Mouse (Mus musculus) bone marrow, adult 2 months (tissue): ENCODE measurements around the gene Trim54. TPM values are rescaled to one million over a fixed set of nuclear protein-coding genes. Genes with fewer than 3 reads are reported as not detected.

Experiments
- H3K27ac ChIP-seq: fragments of 200-500 bp; 2 replicates; pipeline ENCODE4 v1.5.1; 2012; ENCODE audit warnings: low read depth, mild to moderate bottlenecking, control low read depth, inconsistent platforms, low read length; ENCODE audit not compliant: control insufficient read depth, poor library complexity, insufficient read depth
- H3K4me1 ChIP-seq: fragments of 200-500 bp; 2 replicates; pipeline ENCODE4 v1.6.1; 2011; ENCODE audit warnings: low read length; ENCODE audit not compliant: control insufficient read depth, insufficient read depth
- H3K4me3 ChIP-seq: fragments of 200-500 bp; replicated peaks from 2 replicates; pipeline ENCODE3; 2011; ENCODE audit warnings: mild to moderate bottlenecking, low read depth, low read length, control low read depth; ENCODE audit not compliant: control insufficient read depth
- CTCF ChIP-seq: fragments of 200-500 bp; IDR thresholded peaks from 2 replicates; pipeline ENCODE4 v1.5.1; 2011; ENCODE audit warnings: low read length, control low read depth; ENCODE audit not compliant: control insufficient read depth, insufficient read depth
- POLR2A ChIP-seq: fragments of 200-500 bp; IDR thresholded peaks from 2 replicates; pipeline ENCODE4 v1.6.1; 2011; ENCODE audit warnings: low read depth, mild to moderate bottlenecking, control low read depth, low read length, borderline replicate concordance; ENCODE audit not compliant: control insufficient read depth
- WGBS: fragments of 180-500 bp; shearing (Covaris S2); methylation state at CpG from one replicate; pipeline ENCODE4 v1.1.7; 2018; 5-methylcytosine and 5-hydroxymethylcytosine counted together
- polyA plus RNA-seq: library from polyadenylated mRNA; stranded (reverse); fragments of >200 nt; gene quantifications from 2 replicates; pipeline ENCODE4 v1.2.4, GENCODE M21; 2011; ENCODE audit warnings: low replicate concordance; ENCODE audit not compliant: missing spikeins, insufficient read depth, insufficient read length

Trim54 gene
- polyA plus RNA-seq, 1 experiment: not detected

GRCm38 (mm10) chr5:31094100-31094798, 22.3 kb upstream of the Trim54 start:
- Histone ChIP-seq H3K4me3 (no peak overlapping the region), H3K27ac (no peak overlapping the region), H3K4me1 (no peaks in the 10 kb centered on the region; the same call in 1 of the 2 replicates)
- WGBS: 5% methylated on average over 29 of the region's 29 CpGs
- TF ChIP-seq CTCF (no peak), POLR2A (no peak)

GRCm38 (mm10) chr5:31094799-31095691, 21.5 kb upstream of the Trim54 start:
- TF ChIP-seq CTCF: no peak
- TF ChIP-seq POLR2A: no peak
- Histone ChIP-seq H3K4me3 (peak overlapping the region; percentile 21), H3K4me1 (no peaks in the 10 kb centered on the region; the same call in 1 of the 2 replicates), H3K27ac (no peak overlapping the region)
- 2% methylated on average over 59 of the region's 59 CpGs for WGBS

GRCm38 (mm10) chr5:31095711-31096480, 20.6 kb upstream of the Trim54 start:
- TF ChIP-seq CTCF: no peak
- TF ChIP-seq POLR2A: no peak
- H3K27ac ChIP-seq: no peak overlapping the region
- WGBS: 39% methylated on average over 11 of the region's 11 CpGs

GRCm38 (mm10) chr5:31105814-31106335, 10.6 kb upstream of the Trim54 start, which contains the start of gene Dnajc5g:
TSS of gene Dnajc5g (plus strand) at chr5:31106285.
- 46% methylated on average over 9 of the region's 9 CpGs for WGBS
- no peak within 1 kb of the TSS for H3K27ac ChIP-seq
- TF ChIP-seq POLR2A (no peak), CTCF (no peak)
- H3K4me3 ChIP-seq: no peak within 1 kb of the TSS
- H3K4me1 ChIP-seq: no peaks in the 10 kb centered on the region

More at GRCm38 (mm10) chr5:31095711-31096480, 20.6 kb upstream of the Trim54 start:
- H3K4me1 ChIP-seq: no peaks in the 10 kb centered on the region; the same call in 1 of the 2 replicates
- H3K4me3 ChIP-seq: no peak overlapping the region

- TF ChIP-seq POLR2A: no peak
- TF ChIP-seq CTCF: no peak
- Histone ChIP-seq H3K27ac (no peak within 1 kb of the TSS), H3K4me3 (no peak within 1 kb of the TSS), H3K4me1 (no peaks in the 10 kb centered on the region)
- 89% methylated on average over 18 of the region's 18 CpGs for WGBS
Measured at GRCm38 (mm10) chr5:31108000-31108490, 8.5 kb upstream of the Trim54 start, which contains the start of gene Slc30a3. TSS of gene Slc30a3 (minus strand) at chr5:31108237.

- TF ChIP-seq CTCF (no peak), POLR2A (no peak)
- H3K27ac ChIP-seq: no peak overlapping the region
- 21% methylated on average over 7 of the region's 7 CpGs for WGBS
- no peak overlapping the region for H3K4me3 ChIP-seq
- H3K4me1 ChIP-seq: no peaks in the 10 kb centered on the region
Measured at GRCm38 (mm10) chr5:31110781-31111180, 5.7 kb upstream of the Trim54 start.

GRCm38 (mm10) chr5:31116912-31117311, 400 bp downstream of the Trim54 start:
- WGBS: 29% methylated on average over 10 of the region's 10 CpGs

More at GRCm38 (mm10) chr5:31116912-31117311, 400 bp downstream of the Trim54 start:
- Histone ChIP-seq H3K27ac (no peak overlapping the region), H3K4me1 (no peaks in the 10 kb centered on the region), H3K4me3 (no peak overlapping the region)
- TF ChIP-seq CTCF (no peak), POLR2A (no peak)
